Mouse (Mus musculus): ENCODE results near the gene Dhx16. TPM values are rescaled to one million over a fixed set of nuclear protein-coding genes. Genes with fewer than 3 reads are reported as not detected.
A peak's percentile ranks its signal among the peaks of the same experiment; 100 is the strongest.

The Dhx16 gene
- total and polyA plus RNA-seq, 3 experiments = 79.2 to 101 TPM; not detected in 1

DNA sequence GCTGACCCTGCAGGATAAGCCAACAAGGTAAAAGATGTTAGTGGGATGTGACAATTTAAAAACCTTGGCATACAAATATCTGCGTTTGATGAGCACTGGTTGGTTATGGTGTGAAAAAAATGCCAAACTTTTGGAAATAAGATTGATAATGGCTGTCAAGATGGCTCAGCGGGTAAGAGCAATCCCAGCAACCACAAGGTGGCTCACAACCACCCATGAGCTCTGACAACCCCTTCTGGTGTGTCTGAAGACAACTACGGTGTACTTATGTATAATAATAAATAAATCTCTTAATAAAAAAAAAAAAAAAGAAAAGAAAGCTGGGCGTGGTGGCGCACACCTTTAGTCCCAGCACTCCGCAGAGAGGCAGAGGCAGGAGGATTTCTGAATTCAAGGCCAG, 35.4 kb downstream of the Dhx16 start:
- peak; percentile 33 for DNase-seq (ENCODE audit: low read depth, low spot score)
- H3K9ac ChIP-seq (ENCODE audit: control insufficient read depth, low read depth, low read length, poor library complexity, severe bottlenecking) = peak overlapping the region; percentile 91
- peak overlapping the region; percentile 79 to 82 for H3K4me3 ChIP-seq (ENCODE audit: control insufficient read depth in 1 of 2, insufficient read depth in 1 of 2, low read depth in 2 of 2, low read length in 2 of 2)
- H3K4me1 ChIP-seq (ENCODE audit: control insufficient read depth in 1 of 2, insufficient read depth in 2 of 2, low read length in 2 of 2) = peaks cover 0 to 19% of the 10 kb centered on the region in 2 experiments; a peak in 2 of 4 replicates
- H3K36me3 ChIP-seq (ENCODE audit: control insufficient read depth in 1 of 2, insufficient read depth in 2 of 2, low read length in 2 of 2) = peaks cover 0 to 22% of the 10 kb centered on the region in 2 experiments
- H3K27me3 ChIP-seq (ENCODE audit: control insufficient read depth in 1 of 2, insufficient read depth in 2 of 2, low read length in 2 of 2) = no peaks in the 10 kb centered on the region
- TF ChIP-seq USF2 (IDR thresholded peaks at IDR 0.05; ENCODE audit: borderline replicate concordance in 1 of 2, insufficient read depth in 1 of 2, low read depth in 1 of 2, low read length in 2 of 2) (no peak), CTCF (IDR thresholded peaks at IDR 0.05 in 2 of 3, conservative IDR thresholded peaks at IDR 0.05 in 1 of 3; ENCODE audit: control insufficient read depth in 1 of 3, insufficient read depth in 1 of 3, low read depth in 2 of 3, low read length in 3 of 3, poor library complexity in 1 of 3, severe bottlenecking in 1 of 3) (0 out of 6 replicates have a peak, but pooled peaks of 2 of the 3 experiments have one; percentile 6 to 24)
- peaks cover 50% of the 10 kb centered on the region for H3K79me2 ChIP-seq (ENCODE audit: control insufficient read depth, insufficient read depth, low read length, poor library complexity)
- no peaks in the 10 kb centered on the region for H3K9me3 ChIP-seq (replicated peaks; ENCODE audit: insufficient read depth, low read length)
- no peak overlapping the region for H3K27ac ChIP-seq (ENCODE audit: control insufficient read depth, low read depth, low read length)

DNA sequence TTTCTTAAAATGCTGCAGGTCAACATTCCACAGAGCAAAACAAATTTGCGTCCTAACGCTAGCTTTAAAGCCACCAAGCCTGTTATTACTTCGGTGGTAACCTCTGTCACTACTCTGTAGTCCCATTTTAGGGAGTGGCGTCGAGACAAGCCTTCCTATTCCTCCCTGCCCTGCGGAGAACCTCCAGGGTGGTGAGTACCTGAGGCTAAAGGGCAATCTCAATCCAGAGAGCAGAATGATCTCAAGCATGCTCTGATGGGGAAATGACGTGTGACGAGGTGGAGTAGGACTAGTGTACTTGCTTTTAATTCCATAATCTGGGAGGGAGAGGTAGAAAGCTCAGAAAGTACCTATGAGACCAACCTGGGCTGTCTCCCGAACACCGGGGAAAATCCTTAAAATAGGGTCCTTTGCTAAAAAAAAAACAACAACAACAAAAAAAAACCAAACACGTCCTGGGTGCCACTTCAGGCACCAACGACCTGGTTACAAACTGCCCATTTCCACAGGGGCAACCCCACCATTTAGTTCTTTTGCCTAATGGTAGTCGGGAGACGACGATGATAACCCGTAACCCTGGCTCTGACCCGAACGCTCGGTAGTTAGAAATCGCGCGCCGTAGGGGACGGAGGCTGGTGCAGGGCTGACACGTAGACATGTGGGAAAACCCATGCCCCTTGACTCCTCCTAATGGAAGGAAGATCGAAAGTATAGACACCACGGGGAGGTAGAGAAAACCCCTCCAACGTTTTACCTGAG, 36.1 kb downstream of the Dhx16 start:
- Histone ChIP-seq H3K4me3 (ENCODE audit: control insufficient read depth in 1 of 2, insufficient read depth in 1 of 2, low read depth in 2 of 2, low read length in 2 of 2) (peak overlapping the region; percentile 79 to 82), H3K79me2 (ENCODE audit: control insufficient read depth, insufficient read depth, low read length, poor library complexity) (peaks cover 53% of the 10 kb centered on the region), H3K9me3 (replicated peaks; ENCODE audit: insufficient read depth, low read length) (no peaks in the 10 kb centered on the region), H3K9ac (ENCODE audit: control insufficient read depth, low read depth, low read length, poor library complexity, severe bottlenecking) (peak overlapping the region; percentile 91), H3K36me3 (ENCODE audit: control insufficient read depth in 1 of 2, insufficient read depth in 2 of 2, low read length in 2 of 2) (peaks cover 0 to 27% of the 10 kb centered on the region in 2 experiments), H3K27me3 (ENCODE audit: control insufficient read depth in 1 of 2, insufficient read depth in 2 of 2, low read length in 2 of 2) (no peaks in the 10 kb centered on the region), H3K27ac (ENCODE audit: control insufficient read depth, low read depth, low read length) (peak overlapping the region; percentile 94), H3K4me1 (ENCODE audit: control insufficient read depth in 1 of 2, insufficient read depth in 2 of 2, low read length in 2 of 2) (peaks cover 4 to 23% of the 10 kb centered on the region in 2 experiments)
- TF ChIP-seq MAX (IDR thresholded peaks at IDR 0.05; ENCODE audit: low read length) = no peak
- no peak for TF ChIP-seq USF2 (IDR thresholded peaks at IDR 0.05; ENCODE audit: borderline replicate concordance in 1 of 2, insufficient read depth in 1 of 2, low read depth in 1 of 2, low read length in 2 of 2)
- TF ChIP-seq POLR2A (IDR thresholded peaks at IDR 0.05; ENCODE audit: control insufficient read depth in 1 of 2, insufficient read depth in 1 of 2, low read depth in 1 of 2, low read length in 2 of 2, poor library complexity in 1 of 2) = peak in 1 of 2 experiments; percentile 37; a peak in 1 of 4 replicates
- TF ChIP-seq SIN3A (IDR thresholded peaks at IDR 0.05; ENCODE audit: low read length) = no peak
- DNase-seq (ENCODE audit: low read depth, low spot score) = peak; percentile 79

DNA sequence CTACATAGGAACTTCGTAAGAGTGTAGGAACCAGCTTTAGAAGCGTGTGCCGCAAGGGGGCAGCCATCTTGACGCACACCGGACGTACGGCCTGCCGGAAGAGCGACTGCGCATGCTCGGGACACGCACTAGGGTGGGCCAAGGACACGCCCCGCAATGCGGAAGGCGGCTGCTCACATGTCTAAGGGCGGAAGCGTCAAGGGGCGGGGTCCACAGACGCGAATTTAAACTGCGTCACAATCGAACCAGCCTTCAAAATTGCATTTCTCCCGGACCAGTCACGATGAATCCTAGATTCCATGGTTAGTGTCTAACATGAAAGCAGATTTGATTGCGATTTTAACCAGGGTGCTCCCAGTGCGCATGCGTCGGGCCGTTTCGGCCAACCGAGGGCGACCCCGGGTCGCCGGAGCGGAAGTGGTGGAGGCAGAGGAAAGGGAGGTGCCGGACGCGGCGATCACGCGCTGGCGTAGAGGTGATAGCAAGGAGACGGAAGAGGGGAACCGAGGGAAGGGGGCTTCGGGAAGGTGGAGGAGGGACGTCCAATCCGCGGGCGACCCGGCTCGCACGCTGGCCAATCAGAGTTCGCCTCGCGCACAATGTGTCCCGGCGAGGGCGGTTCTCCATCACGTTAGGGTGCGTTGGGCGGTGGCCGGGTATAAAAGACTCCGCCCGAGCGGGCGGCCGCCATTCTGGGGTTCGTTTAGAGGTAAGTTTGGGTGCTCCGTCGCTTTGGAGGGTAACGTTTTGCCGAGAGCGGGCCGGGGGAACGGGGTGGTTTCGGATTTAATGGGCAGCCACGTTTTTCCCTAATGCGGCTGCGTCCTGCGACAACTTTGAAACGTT, 36.9 kb downstream of the Dhx16 start, which contains the start of the genes Mrps18b and Ppp1r10:
TSS of gene Mrps18b (minus strand) at position 93 of the 846 bp plus-strand sequence.
TSS of gene Ppp1r10 (plus strand) at position 138 of the 846 bp plus-strand sequence.
- H3K27me3 ChIP-seq (ENCODE audit: control insufficient read depth in 1 of 2, insufficient read depth in 2 of 2, low read length in 2 of 2) = no peaks in the 10 kb centered on the region
- H3K9ac ChIP-seq (ENCODE audit: control insufficient read depth, low read depth, low read length, poor library complexity, severe bottlenecking) = peak within 1 kb of the TSS; percentile 97
- peak within 1 kb of the TSS; percentile 79 to 95 for H3K4me3 ChIP-seq (ENCODE audit: control insufficient read depth in 1 of 2, insufficient read depth in 1 of 2, low read depth in 2 of 2, low read length in 2 of 2)
- TF ChIP-seq POLR2AphosphoS5 (IDR thresholded peaks at IDR 0.05; ENCODE audit: borderline replicate concordance, low read depth, low read length) (peak; percentile 96), TCF12 (IDR thresholded peaks at IDR 0.05; ENCODE audit: low read depth, low read length) (no peak), MYC (IDR thresholded peaks at IDR 0.05; ENCODE audit: low read depth, low read length) (no peak), TBP (IDR thresholded peaks at IDR 0.05; ENCODE audit: low read depth, low read length) (peak; percentile 99), CTCF (IDR thresholded peaks at IDR 0.05 in 2 of 3, conservative IDR thresholded peaks at IDR 0.05 in 1 of 3; ENCODE audit: control insufficient read depth in 1 of 3, insufficient read depth in 1 of 3, low read depth in 2 of 3, low read length in 3 of 3, poor library complexity in 1 of 3, severe bottlenecking in 1 of 3) (0 out of 6 replicates have a peak, but pooled peaks of 2 of the 3 experiments have one; percentile 8 to 21), POLR2A (IDR thresholded peaks at IDR 0.05; ENCODE audit: control insufficient read depth in 1 of 2, insufficient read depth in 1 of 2, low read depth in 1 of 2, low read length in 2 of 2, poor library complexity in 1 of 2) (peak; percentile 89 to 97), USF2 (IDR thresholded peaks at IDR 0.05; ENCODE audit: borderline replicate concordance in 1 of 2, insufficient read depth in 1 of 2, low read depth in 1 of 2, low read length in 2 of 2) (no peak), ZNF384 (IDR thresholded peaks at IDR 0.05; ENCODE audit: low read depth, low read length) (no peak)
- peaks cover 0 to 29% of the 10 kb centered on the region in 2 experiments for H3K36me3 ChIP-seq (ENCODE audit: control insufficient read depth in 1 of 2, insufficient read depth in 2 of 2, low read length in 2 of 2)
- H3K4me1 ChIP-seq (ENCODE audit: control insufficient read depth in 1 of 2, insufficient read depth in 2 of 2, low read length in 2 of 2) = peaks cover 8 to 29% of the 10 kb centered on the region in 2 experiments
- no peaks in the 10 kb centered on the region for H3K9me3 ChIP-seq (replicated peaks; ENCODE audit: insufficient read depth, low read length)
- H3K79me2 ChIP-seq (ENCODE audit: control insufficient read depth, insufficient read depth, low read length, poor library complexity) = peaks cover 56% of the 10 kb centered on the region
- peak; percentile 99 for DNase-seq (ENCODE audit: low read depth, low spot score)
- H3K27ac ChIP-seq (ENCODE audit: control insufficient read depth, low read depth, low read length) = peak within 1 kb of the TSS; percentile 98
